Mouse (Mus musculus): ENCODE measurements at regions not wholly inside any gene's neighbourhood (a gene's known extent, or its start where the extent isn't known, plus 50 kb on each side); places are given as distances from the start of the nearest gene placed in this dataset.

DNA sequence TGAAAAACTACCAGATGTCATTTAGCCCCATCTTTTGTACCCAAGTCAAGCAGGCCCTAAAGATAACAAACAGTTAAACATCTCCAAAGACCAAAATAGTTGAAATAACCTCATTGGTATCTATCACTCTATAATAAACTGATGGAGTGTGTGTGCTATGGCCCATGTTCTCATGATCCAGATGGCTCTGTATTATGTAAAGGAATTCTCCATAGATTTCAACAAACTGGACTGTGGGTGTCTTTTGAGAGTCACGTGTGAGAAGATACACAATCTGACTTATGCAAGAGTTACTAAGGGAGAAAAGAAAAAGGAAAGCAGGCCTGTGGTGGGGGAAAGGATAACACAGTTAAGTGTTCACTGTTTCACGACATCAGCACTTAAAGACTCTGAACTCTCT, 164.8 kb upstream of the Paip1 start:
- DNase-seq (ENCODE audit: low read depth in 2 of 2, low spot score in 2 of 2) = no peak

DNA sequence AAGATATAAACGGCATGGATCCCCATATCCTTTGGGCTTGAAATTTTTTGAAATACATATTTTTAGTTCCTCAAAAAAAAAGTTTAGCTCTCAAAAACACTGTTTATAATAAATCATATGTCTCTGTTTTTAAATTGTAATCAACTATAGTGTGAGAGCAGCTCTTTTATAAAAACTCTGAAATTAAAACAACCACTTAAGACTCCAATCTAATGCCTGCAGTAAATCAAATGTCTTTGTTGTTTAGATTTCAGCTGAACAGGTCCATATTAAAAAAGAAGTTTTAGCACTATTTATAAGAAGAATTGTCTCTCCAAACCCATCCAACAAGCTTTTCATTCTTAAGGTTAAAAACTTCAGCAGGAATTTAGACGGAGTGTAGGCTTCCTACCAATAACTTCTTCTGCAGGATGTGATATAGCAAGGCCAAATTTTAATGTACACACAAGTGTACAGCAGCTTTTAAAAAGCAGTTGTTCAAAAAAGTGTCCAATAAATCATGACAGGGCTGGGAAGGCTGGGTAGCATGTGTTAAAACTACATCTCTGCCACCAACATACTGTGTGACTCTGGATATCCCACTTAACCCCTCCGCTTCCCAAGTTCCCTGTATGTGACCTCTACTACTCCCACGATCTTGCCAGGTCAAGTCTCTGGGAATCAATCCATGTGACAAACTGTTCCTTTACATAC, 160.6 kb upstream of the Paip1 start:
- DNase-seq (ENCODE audit: low read depth in 2 of 2, low spot score in 2 of 2) = no peak

DNA sequence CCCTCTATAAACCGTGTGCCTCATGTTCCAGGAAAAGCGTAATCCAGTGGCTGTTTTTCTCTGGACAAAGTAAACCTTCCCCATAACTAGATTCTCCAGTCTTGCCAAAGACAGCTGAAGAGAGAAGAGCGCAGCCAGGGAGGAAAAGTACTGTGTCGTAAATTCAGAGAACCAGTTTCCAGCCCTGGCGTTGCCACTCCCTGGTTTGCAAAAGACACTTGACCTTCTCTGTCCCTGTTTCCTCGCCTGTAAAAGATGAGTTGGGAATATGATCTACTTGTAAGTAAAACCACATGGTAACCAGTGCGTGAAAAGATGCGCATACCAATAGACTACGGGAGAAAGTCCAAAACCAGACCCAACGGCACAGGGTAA, 160.1 kb upstream of the Paip1 start:
- no peak for DNase-seq (ENCODE audit: low read depth in 2 of 2, low spot score in 2 of 2)

DNA sequence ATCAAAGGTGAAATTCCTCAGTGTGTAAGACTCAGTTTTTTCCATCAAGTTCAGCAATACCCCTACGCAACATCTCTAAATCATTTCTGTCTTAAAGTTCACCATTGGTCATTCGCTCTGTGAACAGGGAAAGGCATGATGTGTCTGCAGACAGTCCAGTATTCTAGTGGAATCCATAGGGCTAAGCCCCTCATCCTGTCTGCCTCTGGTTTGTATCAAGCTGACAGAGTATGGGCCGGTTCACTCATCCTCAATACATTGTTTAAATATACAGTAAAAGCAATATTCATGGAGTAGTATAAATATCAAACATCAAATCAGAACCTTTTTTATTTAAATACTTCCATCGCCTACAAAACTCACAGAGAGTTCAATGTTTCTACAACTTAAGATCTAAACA, 152.9 kb upstream of the Paip1 start:
- no peak for DNase-seq (ENCODE audit: low read depth in 2 of 2, low spot score in 2 of 2)

DNA sequence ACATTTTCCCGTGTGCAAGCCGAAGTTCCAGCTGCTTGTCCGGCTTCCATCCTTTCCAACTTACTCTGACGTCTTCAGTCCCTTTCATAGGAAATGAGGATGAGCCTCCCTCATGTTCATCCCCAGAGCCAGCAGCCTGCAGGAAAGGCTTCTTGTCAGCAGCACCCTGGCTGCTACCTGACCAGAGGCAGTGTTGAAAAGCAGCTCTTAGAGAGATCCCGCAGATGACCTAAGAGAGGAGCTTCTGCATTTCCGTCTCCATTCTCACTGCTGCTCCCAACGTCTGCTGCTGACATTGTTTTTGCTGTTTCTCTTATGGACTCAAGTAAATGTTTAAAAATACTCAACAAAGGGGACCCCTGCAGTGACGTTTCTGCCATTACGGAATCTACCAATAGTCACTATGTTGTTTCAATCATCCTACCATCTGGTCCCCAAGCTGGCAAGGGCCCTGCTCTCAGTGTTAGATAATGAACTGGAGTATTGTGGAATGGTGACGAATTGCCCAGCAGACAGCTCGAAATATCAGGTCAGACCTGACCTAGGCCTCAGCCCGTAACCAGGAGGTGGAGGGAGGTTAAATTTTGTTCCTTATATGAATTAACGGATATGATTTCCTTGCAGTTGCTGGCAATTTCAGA, 151.0 kb upstream of the Paip1 start:
- DNase-seq (ENCODE audit: low read depth in 2 of 2, low spot score in 2 of 2) = no peak

DNA sequence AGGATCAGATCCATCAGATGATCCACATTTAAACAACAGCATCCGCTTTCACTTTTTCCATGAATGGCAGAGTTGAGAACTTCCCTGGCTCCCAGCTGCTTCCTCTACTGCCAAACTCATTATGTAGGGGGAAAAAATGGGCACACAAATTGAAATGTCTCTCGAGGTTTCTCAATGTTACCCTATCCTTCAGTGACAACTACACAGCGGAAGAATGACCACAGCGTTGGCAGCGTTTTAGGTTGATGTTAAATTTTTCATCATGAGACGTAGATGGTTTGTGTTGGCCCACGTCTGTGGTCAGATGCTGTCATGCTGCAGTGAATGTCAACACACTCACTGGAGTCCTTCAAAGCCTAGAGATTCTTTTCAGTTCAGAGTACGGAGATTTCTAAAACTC, 149.0 kb upstream of the Paip1 start:
- DNase-seq (ENCODE audit: low read depth in 2 of 2, low spot score in 2 of 2) = no peak

DNA sequence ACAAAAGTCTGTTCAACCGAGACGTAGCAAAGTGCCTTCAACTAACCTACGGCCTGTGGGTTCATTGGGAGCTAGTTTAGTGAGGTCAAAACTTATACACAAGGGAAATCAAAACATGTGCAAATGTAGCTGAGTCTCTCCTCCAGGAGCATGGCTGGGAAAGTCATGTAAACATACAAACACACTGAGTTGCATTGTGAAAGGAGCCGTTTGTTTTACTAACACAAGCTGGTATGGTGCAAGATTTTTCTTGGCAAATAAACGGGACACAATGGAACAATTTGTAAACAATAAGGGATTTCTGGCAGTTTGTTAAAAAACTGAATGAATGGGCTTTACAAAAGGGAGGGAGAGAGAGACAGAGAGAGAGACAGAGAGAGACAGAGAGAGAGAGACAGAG, 147.8 kb upstream of the Paip1 start:
- no peak for DNase-seq (ENCODE audit: low read depth in 2 of 2, low spot score in 2 of 2)

DNA sequence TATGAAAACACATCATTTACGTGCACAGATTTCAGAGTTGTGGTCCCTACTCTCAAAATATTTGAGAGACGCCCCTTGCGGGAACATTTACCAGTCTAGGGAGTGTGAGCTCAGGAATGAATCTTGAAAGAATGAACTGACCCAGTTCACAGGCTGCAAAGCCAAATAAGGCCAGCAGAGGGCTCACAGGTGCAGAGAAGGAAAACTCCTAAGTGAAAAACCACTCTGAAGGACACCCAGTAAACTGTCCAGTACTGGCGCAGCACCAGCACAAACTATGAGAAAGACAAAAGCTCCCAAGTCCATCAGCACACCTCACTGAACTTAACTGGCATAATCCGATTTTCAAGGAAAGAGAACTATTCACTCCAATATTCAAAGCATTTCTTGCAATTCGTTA, 145.0 kb upstream of the Paip1 start:
- DNase-seq (ENCODE audit: low read depth in 2 of 2, low spot score in 2 of 2) = peak in 1 of 2 experiments; percentile 2

DNA sequence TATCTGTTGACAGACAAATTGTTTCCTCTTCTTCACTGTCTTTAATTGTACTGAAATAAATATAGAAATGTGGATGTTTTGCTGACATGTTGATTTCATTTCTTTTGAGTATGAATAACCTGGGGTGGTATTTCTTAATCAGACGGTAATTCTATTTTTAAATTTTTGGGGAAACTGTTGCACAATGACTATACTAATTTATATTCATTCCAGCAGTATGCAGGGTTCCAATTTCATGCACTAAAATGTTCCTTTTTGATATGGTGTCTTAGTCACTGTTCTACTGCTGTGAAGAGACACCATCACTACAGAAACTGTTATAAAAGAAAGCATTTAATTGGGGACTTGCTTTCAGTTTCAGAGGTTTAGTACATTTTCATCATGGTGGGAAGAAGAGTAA, 119.2 kb upstream of the Paip1 start:
- no peak for DNase-seq (ENCODE audit: low read depth in 2 of 2, low spot score in 2 of 2)

DNA sequence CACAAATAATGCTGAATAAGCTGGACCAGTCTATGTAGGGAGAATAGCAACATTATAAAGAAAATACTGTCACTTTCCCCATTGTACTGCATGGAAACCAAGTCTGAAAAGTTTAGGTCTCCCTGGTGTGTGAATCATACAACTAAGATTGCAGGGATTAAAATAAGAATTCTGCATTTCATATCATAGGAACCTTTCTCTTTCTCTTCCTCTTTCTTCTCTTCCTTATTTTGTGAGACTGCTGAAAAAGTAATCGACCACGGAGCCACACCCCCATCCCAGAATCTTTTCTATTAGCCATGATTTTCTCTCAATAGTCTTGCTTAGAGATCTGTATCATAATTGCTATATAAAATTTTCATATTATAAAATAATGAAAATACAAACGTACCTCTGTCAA, 118.4 kb upstream of the Paip1 start:
- no peak for DNase-seq (ENCODE audit: low read depth in 2 of 2, low spot score in 2 of 2)

DNA sequence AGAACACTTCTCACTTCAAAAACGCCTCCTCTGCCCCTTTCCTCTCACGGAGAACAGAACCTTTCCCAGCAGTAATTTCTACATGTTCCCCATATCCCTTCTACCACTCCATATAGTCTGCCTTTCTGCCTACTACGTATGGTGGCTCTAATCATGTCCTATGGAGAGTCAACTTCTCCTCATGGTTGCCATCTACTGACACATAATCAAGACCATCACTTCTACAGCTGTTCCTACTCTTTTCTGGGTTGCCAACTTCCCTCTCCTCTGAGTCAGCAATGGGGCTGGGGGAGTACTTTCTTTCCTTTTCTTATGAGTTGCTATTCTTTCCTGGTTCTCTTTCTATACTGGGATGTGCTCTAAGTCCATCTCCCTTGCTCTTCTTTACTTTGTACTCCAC, 114.0 kb upstream of the Paip1 start:
- no peak for DNase-seq (ENCODE audit: low read depth in 2 of 2, low spot score in 2 of 2)

DNA sequence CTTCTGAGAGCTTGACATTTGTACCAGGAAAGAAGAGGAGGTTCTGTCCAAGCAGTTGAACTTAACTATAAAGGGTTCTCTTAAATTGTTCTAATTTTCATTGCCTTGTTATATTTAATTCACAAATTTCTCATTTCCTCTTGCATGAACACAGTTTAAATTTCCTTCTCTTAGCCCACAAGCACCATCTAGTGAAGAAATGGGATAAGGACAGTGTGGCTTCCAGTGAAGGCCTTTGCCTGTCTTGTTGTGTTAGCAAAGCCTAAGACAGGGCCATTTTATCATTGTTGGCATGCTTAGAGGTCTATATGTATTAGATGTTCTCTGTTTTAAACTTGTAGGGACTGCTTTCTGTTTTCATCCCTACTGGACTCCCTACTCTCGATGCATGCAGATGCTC, 110.0 kb upstream of the Paip1 start:
- no peak for DNase-seq (ENCODE audit: low read depth in 2 of 2, low spot score in 2 of 2)

DNA sequence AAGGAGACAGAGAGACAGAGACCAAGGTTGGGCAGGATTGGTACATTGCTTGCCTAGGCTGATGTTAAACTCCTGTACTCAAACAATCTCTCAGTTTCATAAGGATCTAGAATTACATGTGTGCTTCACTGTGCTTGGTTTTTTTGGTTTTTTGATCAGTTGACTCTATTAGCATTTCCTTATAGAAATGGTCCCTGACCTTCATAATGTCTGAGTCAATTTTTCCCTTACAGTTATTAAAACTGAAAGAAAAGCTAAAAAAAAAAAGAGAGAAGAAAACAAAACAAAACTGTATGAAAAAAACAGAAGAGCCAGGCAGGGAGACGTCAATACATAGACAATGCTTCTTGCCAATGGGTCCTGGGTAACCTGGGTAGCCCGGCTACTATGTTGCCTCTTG, 102.9 kb upstream of the Paip1 start:
- DNase-seq (ENCODE audit: low read depth in 2 of 2, low spot score in 2 of 2) = no peak

DNA sequence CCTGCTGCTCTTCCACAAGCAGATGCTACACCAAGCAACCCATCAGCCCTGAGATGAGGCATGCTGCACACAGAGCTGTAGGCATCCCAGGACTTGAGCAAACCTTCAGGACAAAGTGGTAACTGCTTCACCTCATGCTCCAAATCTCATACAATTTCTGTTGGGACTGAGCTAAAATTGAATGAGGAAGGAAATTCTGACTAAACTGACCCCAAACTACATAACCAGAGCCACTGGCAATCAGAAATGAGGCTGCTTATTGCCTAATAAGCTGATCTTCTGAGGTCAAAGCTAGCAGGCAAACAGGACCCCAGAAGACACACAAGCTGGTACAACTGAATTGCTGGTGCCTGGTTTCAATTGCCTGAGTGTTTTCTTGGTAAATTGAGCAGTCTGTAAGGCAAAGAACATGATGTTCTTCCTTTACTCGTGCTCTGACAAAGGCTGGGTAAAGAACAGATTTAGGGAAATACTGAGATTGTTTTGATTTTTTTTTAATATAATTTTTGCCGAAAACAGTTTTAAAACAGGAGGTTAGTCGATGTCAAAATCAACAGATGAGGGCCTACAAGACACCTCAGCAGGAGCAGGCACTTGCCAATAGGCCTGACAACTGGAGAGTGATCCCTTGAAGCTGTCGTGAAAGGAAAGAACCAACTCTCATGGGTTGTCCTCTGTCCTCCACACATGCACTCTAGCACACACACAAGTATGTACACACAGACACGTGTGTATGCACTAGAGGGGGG, 101.3 kb upstream of the Paip1 start:
- DNase-seq (ENCODE audit: low read depth in 2 of 2, low spot score in 2 of 2) = no peak

DNA sequence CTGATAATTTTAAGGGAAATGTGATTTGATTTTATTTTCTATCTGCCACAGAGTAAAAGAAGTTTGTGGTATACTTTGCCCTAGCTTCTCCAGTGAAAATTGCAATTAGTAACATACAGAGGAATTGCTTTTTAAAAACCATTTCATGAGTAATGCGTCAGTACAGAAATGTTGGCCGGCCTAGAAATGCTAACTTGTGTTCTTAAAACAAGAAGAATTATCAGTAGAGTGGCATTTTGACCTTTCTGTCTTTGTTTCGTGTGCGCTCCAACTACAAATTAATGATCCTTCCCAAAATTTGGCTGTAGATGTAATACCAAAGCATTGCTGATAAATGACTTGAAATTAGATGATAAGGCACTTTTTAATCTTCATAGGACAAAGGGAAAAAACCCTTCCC, 99.7 kb upstream of the Paip1 start:
- no peak for DNase-seq (ENCODE audit: low read depth in 2 of 2, low spot score in 2 of 2)

DNA sequence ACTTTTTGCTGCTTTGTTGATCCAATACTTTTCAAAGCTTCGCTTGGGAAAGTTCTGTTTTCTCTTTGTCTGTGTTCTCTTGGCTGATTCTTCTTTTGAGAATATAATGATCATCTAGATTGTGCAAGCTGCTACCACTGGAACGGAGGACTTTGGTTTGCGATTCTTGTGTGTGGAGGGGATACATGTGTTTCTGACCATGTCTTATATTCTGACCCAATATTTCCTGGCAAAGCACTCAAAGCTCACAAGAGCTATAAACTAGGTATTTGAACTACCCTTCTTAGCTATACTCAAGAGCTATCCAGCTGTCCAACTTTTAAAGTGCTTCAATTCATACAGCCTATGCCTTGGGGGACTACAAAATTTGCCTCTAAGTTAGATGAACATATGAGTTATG, 96.6 kb upstream of the Paip1 start:
- DNase-seq (ENCODE audit: low read depth in 2 of 2, low spot score in 2 of 2) = no peak

DNA sequence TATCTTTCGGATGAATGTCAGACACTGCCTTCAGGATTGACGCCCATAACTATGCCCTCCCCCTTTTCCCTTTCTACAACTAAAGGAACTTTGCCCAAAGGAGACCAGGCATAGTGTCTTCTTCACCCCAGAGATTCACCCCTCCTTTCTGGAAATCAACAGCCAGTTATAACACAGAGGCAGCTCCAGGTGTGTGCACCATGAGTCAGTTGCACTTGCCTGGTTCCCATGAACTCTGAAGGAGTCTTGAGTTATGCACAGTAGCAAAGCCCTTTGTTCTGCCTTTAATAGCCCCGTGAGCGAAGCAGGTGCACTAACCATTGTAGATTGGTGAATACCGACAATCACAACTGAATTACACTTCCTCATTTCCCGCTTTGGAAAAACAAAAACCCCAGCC, 94.5 kb upstream of the Paip1 start:
- DNase-seq (ENCODE audit: low read depth in 2 of 2, low spot score in 2 of 2) = no peak

DNA sequence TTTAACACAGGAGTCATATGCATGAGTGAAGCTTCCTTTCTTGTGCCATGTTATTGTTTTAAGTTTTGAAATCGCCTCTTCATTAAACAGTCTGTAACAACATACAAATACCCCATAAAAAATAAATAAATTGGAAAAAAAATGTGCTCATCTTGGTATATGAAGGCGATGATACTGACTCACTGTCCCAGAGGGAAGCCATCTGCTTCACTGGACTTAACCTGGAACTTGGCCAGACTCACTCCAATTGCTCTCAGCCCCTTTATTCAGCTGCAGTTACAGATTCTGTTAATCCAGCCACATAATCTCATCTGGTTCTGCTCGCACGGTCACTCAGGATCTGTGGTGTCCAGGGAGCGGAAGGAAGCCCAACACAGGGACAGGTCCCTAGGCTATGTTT, 90.5 kb upstream of the Paip1 start:
- DNase-seq (ENCODE audit: low read depth in 2 of 2, low spot score in 2 of 2) = no peak

DNA sequence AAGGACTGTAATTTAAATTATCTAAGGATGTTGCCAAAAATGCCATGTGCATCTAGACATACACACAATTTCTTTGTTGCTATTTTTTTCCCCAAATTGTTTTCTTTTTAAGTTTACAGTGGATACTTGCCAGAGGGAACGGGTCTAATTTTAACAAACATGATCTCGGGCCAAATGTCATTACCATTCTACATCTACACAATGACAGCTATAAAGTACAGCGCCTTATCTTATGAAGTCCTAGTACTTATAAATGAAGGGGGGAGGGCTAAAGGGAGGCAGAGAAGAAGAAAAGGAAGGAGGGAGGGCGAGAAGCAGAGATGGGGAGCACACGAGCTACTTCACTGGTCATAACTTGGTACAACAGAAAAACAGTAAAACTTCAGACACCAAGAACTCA, 89.4 kb upstream of the Paip1 start:
- DNase-seq (ENCODE audit: low read depth in 2 of 2, low spot score in 2 of 2) = no peak

DNA sequence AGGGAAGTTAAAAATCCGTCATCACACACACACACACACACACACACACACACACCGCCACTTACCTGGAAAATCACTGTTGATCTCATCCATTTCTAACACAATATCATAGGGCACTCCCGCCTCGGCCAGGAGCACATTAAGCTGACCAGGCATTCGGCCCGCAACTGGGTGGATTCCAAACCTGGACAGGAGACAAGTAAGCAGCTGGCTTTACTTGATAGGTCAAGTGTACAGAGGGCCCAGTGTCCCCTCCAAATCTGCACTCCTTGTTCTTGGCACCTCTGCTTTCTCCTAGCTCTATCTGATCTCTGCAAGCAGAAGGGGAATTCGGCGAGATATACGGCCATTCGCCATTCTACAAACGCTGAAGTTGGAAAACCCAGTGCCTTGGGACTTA, 88.6 kb upstream of the Paip1 start:
- DNase-seq (ENCODE audit: low read depth in 2 of 2, low spot score in 2 of 2) = no peak

DNA sequence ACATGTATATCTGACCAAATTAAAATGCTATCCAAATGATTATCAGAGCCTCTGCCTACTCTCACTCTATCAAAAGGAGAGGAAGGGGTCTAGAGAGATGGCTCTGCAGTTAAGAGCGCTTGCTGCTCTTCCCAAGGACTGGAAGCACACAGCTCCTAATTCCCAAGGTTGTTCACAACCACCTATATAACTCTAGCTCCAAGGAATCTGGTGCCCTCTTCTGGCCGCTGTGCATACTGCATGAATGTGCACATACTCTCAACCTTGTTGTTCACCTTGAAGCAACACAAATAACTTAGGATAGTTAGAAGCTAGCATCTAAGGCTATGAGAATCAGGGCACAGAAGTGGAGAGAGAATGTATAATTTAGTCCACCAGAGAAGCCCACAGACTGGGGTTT, 86.6 kb upstream of the Paip1 start:
- DNase-seq (ENCODE audit: low read depth in 2 of 2, low spot score in 2 of 2) = peak in 1 of 2 experiments; percentile 8

DNA sequence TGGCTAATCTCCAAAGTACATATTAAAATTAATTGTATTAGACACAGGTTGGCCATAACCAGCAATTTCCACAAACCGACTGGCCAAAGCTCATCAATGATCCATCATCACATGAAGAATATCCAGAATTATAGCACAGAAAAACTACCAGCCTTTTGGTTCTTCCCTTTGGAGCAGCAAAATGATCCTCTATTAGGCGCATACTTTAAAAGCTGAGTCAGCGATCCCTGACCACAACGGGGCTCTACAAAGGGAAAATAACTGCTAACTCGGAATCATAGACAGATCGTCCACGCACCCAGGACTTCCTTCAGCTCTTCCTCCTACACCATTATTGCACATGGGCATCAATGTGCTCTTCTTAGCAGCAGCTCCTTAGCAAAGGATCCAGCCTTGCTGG, 85.6 kb upstream of the Paip1 start:
- no peak for DNase-seq (ENCODE audit: low read depth in 2 of 2, low spot score in 2 of 2)

DNA sequence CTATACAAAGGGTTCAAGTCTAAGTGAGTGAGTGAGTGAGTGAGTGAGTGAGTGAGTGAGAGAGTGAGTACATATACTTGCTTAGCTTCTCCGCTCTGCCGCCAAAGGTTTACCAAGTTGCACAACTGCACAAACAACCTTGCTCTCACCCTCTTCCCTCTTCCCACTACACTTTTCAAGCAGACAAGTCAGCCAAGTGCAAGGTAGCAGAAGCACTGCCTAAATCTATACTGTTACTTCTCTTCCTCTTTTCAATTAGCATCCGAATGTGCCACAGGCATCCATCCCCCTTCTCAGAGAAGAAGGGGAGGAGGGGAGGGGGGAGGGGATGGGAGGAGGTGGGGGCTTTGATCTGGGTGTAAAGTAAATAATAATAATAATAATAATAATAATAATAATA, 80.4 kb upstream of the Paip1 start:
- DNase-seq (ENCODE audit: low read depth in 2 of 2, low spot score in 2 of 2) = no peak
